Mouse (Mus musculus): ENCODE results near the gene Pfdn6.
"Not testable (repeated sequence)": the region's sequence is repeated elsewhere in the genome, so short reads cannot be mapped to it uniquely, and the experiment has no call there.

The Pfdn6 gene

DNA sequence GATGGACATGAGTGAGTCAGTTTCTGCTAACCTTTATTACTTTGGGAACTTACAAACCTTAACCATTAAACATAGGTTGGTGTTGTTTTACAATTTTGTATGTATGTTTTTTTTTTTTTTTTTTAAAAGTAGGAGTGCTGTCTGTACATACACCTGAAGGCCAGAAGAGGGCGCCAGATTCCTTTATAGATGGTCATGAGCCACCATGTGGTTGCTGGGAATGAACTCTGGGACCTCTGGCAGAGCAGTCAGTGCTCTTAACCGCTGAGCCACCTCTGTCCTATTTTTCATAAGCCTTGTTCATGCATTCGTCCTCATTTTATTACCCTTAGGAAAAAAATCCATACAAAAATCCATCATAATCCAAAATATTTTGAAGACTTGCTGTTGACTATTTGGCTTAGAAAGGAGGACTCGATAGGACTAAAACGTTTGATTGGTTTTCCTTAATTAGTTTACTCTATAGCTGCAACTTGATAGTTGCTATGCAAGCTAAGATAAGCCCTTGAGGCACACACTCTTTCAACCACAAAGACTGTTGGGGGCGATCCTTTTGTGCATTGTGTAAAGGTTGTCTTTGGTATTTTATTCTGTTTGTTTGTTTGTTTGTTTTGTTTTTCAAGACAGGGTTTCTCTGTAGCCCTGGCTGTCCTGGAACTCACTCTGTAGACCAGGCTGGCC is 42.9 kb downstream of the Pfdn6 start:
- DNase-seq (ENCODE audit: low spot score in 2 of 2): no peak

DNA sequence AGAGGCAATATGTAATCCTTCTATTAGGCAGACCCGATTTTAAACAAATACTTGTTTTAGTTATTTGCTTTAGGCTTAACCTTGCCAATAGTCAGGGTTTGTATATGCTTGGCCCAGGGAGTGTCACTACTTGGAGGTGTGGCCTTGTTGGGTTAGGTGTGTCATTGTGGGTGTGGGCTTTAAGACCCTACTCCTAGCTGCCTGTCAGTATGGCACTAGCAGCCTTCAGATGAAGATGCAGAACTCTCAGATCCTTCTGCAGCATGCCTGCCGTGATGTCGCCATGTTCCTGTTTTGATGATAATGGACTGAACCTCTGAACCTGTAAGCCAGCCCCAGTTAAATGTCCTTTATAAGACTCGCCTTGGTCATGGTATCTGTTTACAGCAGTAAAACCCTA is 47.1 kb downstream of the Pfdn6 start:
- DNase-seq (ENCODE audit: low spot score in 2 of 2): not testable (repeated sequence)

DNA sequence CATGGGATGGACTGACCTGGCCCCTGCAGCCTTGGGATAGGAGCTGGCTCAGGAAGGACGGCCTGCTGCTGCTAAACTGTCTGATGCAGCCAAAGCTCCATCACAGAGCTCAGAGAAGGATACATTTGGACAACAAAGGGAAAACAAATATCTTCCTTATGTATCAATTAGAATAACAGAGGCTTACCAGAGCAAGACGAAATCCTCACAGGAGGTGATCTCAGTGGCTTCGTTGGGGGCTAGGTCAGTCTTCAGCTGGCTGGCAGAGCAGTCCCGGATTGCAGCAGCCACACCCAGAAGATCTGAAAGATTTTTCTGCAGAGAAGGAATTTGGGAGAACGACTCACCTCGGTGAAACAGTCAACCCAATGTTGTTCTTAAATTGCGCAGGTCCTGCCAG is 47.7 kb downstream of the Pfdn6 start:
- DNase-seq (ENCODE audit: low spot score in 2 of 2): no peak

DNA sequence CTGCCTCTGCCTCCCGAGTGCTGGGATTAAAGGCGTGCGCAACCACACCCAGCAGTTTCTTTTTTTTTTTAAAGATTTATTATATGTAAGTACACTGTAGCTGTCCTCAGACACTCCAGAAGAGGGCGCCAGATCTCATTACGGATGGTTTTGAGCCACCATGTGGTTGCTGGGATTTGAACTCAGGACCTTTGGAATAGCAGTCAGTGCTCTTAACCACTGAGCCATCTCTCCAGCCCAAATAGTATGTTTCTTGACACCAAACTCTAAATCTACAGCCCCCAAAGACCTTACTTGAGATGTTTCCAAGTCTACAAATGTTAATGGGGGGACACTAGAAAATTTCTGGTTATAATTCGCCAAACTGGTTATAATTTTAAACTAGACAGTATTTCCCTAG is 48.3 kb downstream of the Pfdn6 start:
- not testable (repeated sequence) for DNase-seq (ENCODE audit: low spot score in 2 of 2)

DNA sequence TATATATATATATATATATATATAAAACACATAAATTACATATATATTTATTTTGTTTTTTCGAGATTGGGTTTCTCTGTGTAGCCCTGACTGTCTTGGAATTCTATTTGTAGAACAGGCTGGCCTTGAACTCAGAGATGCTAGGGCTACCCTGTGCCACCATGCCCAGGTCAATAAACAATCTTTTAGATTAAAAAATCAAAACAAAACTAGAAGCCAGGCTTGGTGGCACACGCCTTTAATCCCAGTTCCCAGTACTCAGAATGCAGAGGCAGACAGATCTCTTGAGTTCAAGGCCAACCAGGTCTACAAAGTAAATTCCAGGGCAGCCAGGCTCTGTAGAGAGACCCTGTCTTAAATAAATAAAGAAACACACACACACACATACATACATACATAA is 48.8 kb downstream of the Pfdn6 start:
- DNase-seq (ENCODE audit: low spot score in 2 of 2): no peak

DNA sequence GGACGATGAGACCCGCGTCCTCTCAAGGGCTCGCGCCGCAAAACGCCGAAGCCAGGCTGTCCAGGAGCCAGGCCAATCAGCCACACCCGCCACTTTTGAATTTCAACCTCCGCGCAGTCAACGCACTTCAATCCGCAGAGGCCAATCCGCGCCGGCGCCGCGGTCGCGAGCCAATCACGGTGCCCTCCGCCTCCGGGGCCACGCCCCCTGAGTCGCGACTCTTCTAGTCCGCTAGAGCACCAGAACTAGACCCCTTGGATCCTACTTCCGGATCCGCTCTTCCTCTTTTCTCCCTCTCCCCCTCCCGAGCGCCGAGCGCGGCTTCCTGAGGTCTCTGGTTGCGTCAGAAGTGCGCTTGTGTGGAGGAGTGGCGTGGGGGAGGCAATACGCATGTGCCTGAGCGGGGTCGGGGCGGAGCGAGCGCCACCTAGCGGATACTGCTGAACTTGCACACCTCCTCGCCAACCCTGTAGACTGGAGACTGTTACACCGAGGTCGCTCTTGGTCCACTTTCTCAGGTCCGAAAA is 49.5 kb downstream of the Pfdn6 start, which contains the start of gene Kifc1:
TSS of gene Kifc1 (minus strand) at position 129 of the 527 bp plus-strand sequence.
- peak; percentile 99 for DNase-seq (ENCODE audit: low spot score in 2 of 2)

DNA sequence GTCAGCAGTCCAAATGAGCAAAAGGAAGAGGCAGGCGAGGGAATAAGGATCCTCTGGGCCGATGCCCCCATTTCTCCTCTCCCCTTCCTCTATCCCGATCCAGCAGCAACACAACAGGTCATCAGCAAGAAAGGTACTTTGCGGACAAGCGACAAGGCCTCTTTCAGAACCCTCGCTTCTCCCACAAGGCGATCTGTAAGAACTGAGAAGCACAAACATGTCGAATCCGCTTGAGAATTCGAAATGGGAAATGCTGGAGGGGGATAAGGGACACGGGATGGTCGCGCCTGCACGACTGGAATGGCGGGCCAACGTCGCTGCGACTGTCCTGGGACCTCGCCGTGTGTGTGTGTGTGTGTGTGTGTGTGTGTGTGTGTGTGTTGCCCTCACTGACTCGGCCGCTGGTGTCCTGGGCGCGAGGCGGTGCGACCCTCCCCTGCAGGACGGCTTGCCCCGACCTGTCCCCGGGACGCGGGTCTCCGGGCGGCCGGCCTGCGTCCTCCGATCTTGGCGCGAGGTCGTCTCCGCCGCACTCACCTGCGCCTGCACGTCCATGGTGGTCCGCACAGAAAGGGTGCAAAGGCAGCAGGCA is 50.1 kb downstream of the Pfdn6 start:
- DNase-seq (ENCODE audit: low spot score in 2 of 2): not testable (repeated sequence)
